Mouse (Mus musculus) intestine, postnatal 0 days (tissue): Measurements from ENCODE around the gene Kcna10. TPM values are rescaled to one million over a fixed set of nuclear protein-coding genes. Genes with fewer than 3 reads are reported as not detected.
A peak's percentile ranks its signal among the peaks of the same experiment; 100 is the strongest.

Experiments used
- ATAC-seq: fragments of 200-750 bp; cut with Nextera tagmentation; 2 replicates; pipeline ENCODE4 v1.8.0; 2017; ENCODE audit warnings: mild to moderate bottlenecking, moderate TSS enrichment, moderate library complexity
- H3K27ac ChIP-seq: fragments of 300-500 bp; sonication (generic); 2 replicates; pipeline ENCODE4 v1.5.1; 2014; ENCODE audit warnings: mild to moderate bottlenecking, low read depth, low read length, moderate library complexity
- H3K27me3 ChIP-seq: fragments of 300-500 bp; sonication (generic); replicated peaks from 2 replicates; pipeline ENCODE4 v1.6.1; 2014; ENCODE audit warnings: low read length, mixed read lengths; ENCODE audit not compliant: control insufficient read depth, insufficient read depth
- H3K36me3 ChIP-seq: fragments of 300-500 bp; sonication (generic); 2 replicates; pipeline ENCODE4 v1.6.1; 2014; ENCODE audit warnings: mild to moderate bottlenecking, moderate library complexity; ENCODE audit not compliant: control insufficient read depth, insufficient read depth
- H3K4me1 ChIP-seq: fragments of 300-500 bp; sonication (generic); replicated peaks from 2 replicates; pipeline ENCODE4 v1.6.1; 2014; ENCODE audit warnings: antibody characterized with exemption, low read length, mixed read lengths; ENCODE audit not compliant: control insufficient read depth, insufficient read depth
- H3K4me2 ChIP-seq: fragments of 300-500 bp; sonication (generic); replicated peaks from 2 replicates; pipeline ENCODE4 v1.6.1; 2014; ENCODE audit warnings: low read depth, mild to moderate bottlenecking, moderate library complexity
- H3K4me3 ChIP-seq: fragments of 300-500 bp; sonication (generic); 2 replicates; pipeline ENCODE4 v1.5.1; 2014; ENCODE audit warnings: low read depth, low read length
- H3K9ac ChIP-seq: fragments of 300-500 bp; sonication (generic); 2 replicates; pipeline ENCODE4 v1.6.1; 2014; ENCODE audit warnings: mild to moderate bottlenecking, low read depth, low read length
- H3K9me3 ChIP-seq: fragments of 300-500 bp; sonication (generic); 2 replicates; pipeline ENCODE4 v1.6.1; 2016; ENCODE audit warnings: mixed run types; ENCODE audit not compliant: control insufficient read depth
- CTCF ChIP-seq: sonication (generic); IDR thresholded peaks from 2 replicates; pipeline ENCODE4 v1.5.1; 2016; ENCODE audit warnings: low read depth, mild to moderate bottlenecking, control low read depth, antibody characterized with exemption, moderate library complexity
- WGBS: fragments of 180-500 bp; shearing (Covaris S2); extraction: QIAGEN DNeasy Blood & Tissue Kit; methylation state at CpG from one replicate; pipeline ENCODE4 v1.1.7; 2014; 5-methylcytosine and 5-hydroxymethylcytosine counted together
- polyA plus RNA-seq: library from polyadenylated mRNA; unstranded; fragments of >200 nt; fragmentation: Nextera tagmentation; extraction: Ambion mirVana; gene quantifications from 2 replicates; pipeline ENCODE4 v1.2.1, GENCODE M21; 2015

The Kcna10 gene
- polyA plus RNA-seq, 1 experiment from 2014 or later: not detected

- TF ChIP-seq CTCF: no peak
- Histone ChIP-seq H3K4me2 (no peak overlapping the region), H3K9ac (no peak overlapping the region), H3K27ac (no peak overlapping the region), H3K36me3 (no peaks in the 10 kb centered on the region), H3K4me1 (no peaks in the 10 kb centered on the region), H3K4me3 (no peak overlapping the region), H3K9me3 (no peaks in the 10 kb centered on the region), H3K27me3 (no peaks in the 10 kb centered on the region)
- 83% methylated on average over 4 of the region's 4 CpGs for WGBS
- no peak for ATAC-seq
Measured at GRCm38 (mm10) chr3:107187022-107187421, 4.2 kb downstream of the Kcna10 start.

GRCm38 (mm10) chr3:107188226-107188899 is 5.5 kb downstream of the Kcna10 start:
- Histone ChIP-seq H3K27ac (no peak overlapping the region), H3K36me3 (no peaks in the 10 kb centered on the region), H3K4me2 (no peak overlapping the region), H3K9me3 (no peaks in the 10 kb centered on the region), H3K27me3 (no peaks in the 10 kb centered on the region), H3K4me1 (no peaks in the 10 kb centered on the region), H3K9ac (no peak overlapping the region), H3K4me3 (no peak overlapping the region)
- TF ChIP-seq CTCF: peak; percentile 80
- 0 out of 2 replicates have a peak, but pooled peaks have one; percentile 33 for ATAC-seq
- WGBS: 35% methylated on average over 6 of the region's 6 CpGs

DNA sequence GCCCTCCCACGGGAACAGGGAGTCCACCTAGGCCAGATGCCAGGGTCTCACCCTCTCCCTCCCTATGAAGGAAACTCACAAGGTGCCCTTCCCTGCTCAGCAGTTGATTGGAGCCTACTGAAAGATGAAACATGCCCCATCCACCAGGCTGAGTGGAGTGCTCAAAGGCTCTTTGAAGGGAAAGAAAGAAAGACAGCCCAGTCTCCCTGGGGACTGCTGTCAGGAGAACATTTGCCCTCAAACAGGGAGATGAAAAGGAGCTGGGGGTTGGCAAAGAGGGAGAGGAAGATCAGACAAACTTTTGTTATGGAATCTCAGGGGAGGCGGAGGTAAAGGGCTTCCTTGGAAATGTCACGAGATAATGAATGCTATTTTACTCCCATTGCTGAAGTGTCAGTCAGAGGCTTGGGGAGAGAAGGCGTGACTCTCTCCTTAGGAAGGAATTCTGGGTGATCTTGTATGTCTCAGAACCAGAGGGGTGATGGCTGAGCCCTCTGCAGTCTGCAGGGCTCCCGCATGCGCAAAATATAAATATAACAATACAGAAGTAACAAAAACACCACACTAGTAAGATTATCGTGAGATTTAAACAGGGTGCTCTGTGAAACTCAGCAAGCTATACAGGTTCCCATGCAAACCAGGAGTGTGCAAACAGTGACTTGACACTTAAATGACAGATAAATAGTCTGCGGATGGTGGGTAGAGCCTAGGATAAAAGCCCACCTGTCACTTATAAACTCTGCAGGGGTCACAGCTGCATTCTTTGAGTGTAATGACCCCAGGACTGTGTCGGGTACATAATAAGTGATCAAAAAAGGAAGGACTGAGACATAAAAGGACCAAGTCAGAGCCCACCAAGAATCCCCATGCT is 18.7 kb downstream of the Kcna10 start:
- no peaks in the 10 kb centered on the region for H3K36me3 ChIP-seq
- TF ChIP-seq CTCF: no peak
- H3K27me3 ChIP-seq: 0 out of 2 replicates have a peak, but pooled peaks cover 6% of the 10 kb centered on the region
- H3K4me3 ChIP-seq: no peak overlapping the region
- H3K4me1 ChIP-seq: no peaks in the 10 kb centered on the region
- 36% methylated on average over 9 of the region's 9 CpGs for WGBS
- H3K9ac ChIP-seq: no peak overlapping the region
- H3K9me3 ChIP-seq: no peaks in the 10 kb centered on the region
- H3K4me2 ChIP-seq: no peak overlapping the region
- ATAC-seq: no peak
- no peak overlapping the region for H3K27ac ChIP-seq

- WGBS: 77% methylated on average over 3 of the region's 3 CpGs
Measured at GRCm38 (mm10) chr3:107204413-107204812, 21.6 kb downstream of the Kcna10 start.

DNA sequence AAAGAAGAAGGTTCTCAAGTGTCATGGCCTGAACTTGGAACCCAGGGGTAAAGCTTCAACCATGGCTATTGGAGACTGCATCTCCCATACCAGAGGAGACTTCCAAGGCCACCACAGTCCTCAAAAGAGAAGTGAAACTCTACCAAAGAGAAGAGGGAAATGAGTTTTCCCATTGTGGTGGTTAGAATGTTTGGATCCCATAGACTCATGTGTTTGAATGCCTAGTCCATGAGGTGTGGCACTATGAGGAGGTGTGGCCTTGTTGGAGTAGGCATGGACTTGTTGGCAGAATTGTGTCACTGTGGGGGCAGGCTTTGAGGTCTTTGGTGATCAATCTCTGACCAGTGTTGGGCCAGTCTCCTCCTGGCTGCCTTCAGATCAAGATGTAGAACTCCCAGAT is 22.3 kb downstream of the Kcna10 start:
- ATAC-seq: no peak
- Histone ChIP-seq H3K4me2 (no peak overlapping the region), H3K4me1 (no peaks in the 10 kb centered on the region), H3K36me3 (no peaks in the 10 kb centered on the region), H3K27me3 (0 out of 2 replicates have a peak, but pooled peaks cover 6% of the 10 kb centered on the region), H3K4me3 (no peak overlapping the region), H3K9ac (no peak overlapping the region), H3K27ac (no peak overlapping the region), H3K9me3 (no peaks in the 10 kb centered on the region)
- no peak for TF ChIP-seq CTCF

More at GRCm38 (mm10) chr3:107204413-107204812, 21.6 kb downstream of the Kcna10 start:
- TF ChIP-seq CTCF: no peak
- Histone ChIP-seq H3K36me3 (no peaks in the 10 kb centered on the region), H3K9ac (no peak overlapping the region), H3K27ac (no peak overlapping the region), H3K4me3 (no peak overlapping the region), H3K9me3 (no peaks in the 10 kb centered on the region), H3K4me1 (no peaks in the 10 kb centered on the region), H3K27me3 (0 out of 2 replicates have a peak, but pooled peaks cover 6% of the 10 kb centered on the region), H3K4me2 (no peak overlapping the region)
- ATAC-seq: no peak

GRCm38 (mm10) chr3:107205994-107206393 is 23.1 kb downstream of the Kcna10 start:
- peak; percentile 94 for TF ChIP-seq CTCF
- H3K4me3 ChIP-seq: no peak overlapping the region
- 0 out of 2 replicates have a peak, but pooled peaks cover 6% of the 10 kb centered on the region for H3K27me3 ChIP-seq
- H3K9me3 ChIP-seq: no peaks in the 10 kb centered on the region
- H3K9ac ChIP-seq: no peak overlapping the region
- no peaks in the 10 kb centered on the region for H3K4me1 ChIP-seq
- H3K4me2 ChIP-seq: no peak overlapping the region
- H3K36me3 ChIP-seq: no peaks in the 10 kb centered on the region
- WGBS: 7% methylated on average over 4 of the region's 4 CpGs
- H3K27ac ChIP-seq: no peak overlapping the region
- no peak for ATAC-seq
